Mouse (Mus musculus) liver, embryonic 16.5 days (tissue): Measurements from ENCODE around the gene Ifnar1. TPM values are rescaled to one million over a fixed set of nuclear protein-coding genes. Genes with fewer than 3 reads are reported as not detected.

ENCODE experiments used
- ATAC-seq: fragments of 200-750 bp; cut with Nextera tagmentation; 2 replicates; pipeline ENCODE4 v1.8.0; 2017; ENCODE audit warnings: low read depth, mild to moderate bottlenecking, moderate number of reproducible peaks, moderate library complexity
- H3K27ac ChIP-seq: fragments of 300-500 bp; sonication (generic); 2 replicates; pipeline ENCODE4 v1.5.1; 2014; ENCODE audit warnings: mild to moderate bottlenecking, low read length
- H3K27me3 ChIP-seq: fragments of 300-500 bp; sonication (generic); 2 replicates; pipeline ENCODE4 v1.6.1; 2014; ENCODE audit warnings: low read depth, low read length, mixed read lengths; ENCODE audit not compliant: control insufficient read depth, insufficient read depth
- H3K36me3 ChIP-seq: fragments of 300-500 bp; sonication (generic); 2 replicates; pipeline ENCODE4 v1.6.1; 2014; ENCODE audit warnings: mild to moderate bottlenecking; ENCODE audit not compliant: control insufficient read depth, insufficient read depth
- H3K4me1 ChIP-seq: fragments of 300-500 bp; sonication (generic); 2 replicates; pipeline ENCODE4 v1.6.1; 2014; ENCODE audit warnings: low read depth, low read length, mixed read lengths; ENCODE audit not compliant: control insufficient read depth
- H3K4me2 ChIP-seq: fragments of 300-500 bp; sonication (generic); 2 replicates; pipeline ENCODE4 v1.6.1; 2014; ENCODE audit warnings: low read depth, low read length, mixed read lengths
- H3K4me3 ChIP-seq: fragments of 300-500 bp; sonication (generic); 2 replicates; pipeline ENCODE4 v1.5.1; 2014; ENCODE audit warnings: low read depth, mild to moderate bottlenecking, low read length
- H3K9ac ChIP-seq: fragments of 300-500 bp; sonication (generic); 2 replicates; pipeline ENCODE4 v1.6.1; 2014; ENCODE audit warnings: low read depth, low read length
- H3K9me3 ChIP-seq: fragments of 300-500 bp; sonication (generic); replicated peaks from 2 replicates; pipeline ENCODE4 v1.6.1; 2016; ENCODE audit warnings: low read length; ENCODE audit not compliant: control insufficient read depth
- WGBS: fragments of 180-500 bp; shearing (Covaris S2); extraction: QIAGEN DNeasy Blood & Tissue Kit; methylation state at CpG from one replicate; pipeline ENCODE4 v1.1.7; 2014; ENCODE audit not compliant: insufficient replicate concordance; 5-methylcytosine and 5-hydroxymethylcytosine counted together
- microRNA-seq: library from miRNA; unstranded; fragments of <30 nt; microRNA quantifications from one replicate; pipeline ENCODE4, GENCODE M21; 2016
- polyA plus RNA-seq: library from polyadenylated mRNA; unstranded; fragments of >200 nt; fragmentation: Nextera tagmentation; extraction: Ambion mirVana; gene quantifications from 2 replicates; pipeline ENCODE4 v1.2.1, GENCODE M21; 2015

Gene Ifnar1
- polyA plus RNA-seq, 1 experiment from 2014 or later, result 25.0 TPM

GRCm38 (mm10) chr16:91556659-91557058 is 71.6 kb downstream of the Ifnar1 start:
- ATAC-seq, result no peak

More at GRCm38 (mm10) chr16:91556659-91557058, 71.6 kb downstream of the Ifnar1 start:
- peaks cover 17% of the 10 kb centered on the region for H3K4me1 ChIP-seq
- no peaks in the 10 kb centered on the region for H3K27me3 ChIP-seq
- WGBS, result 81% methylated on average over 15 of the region's 15 CpGs
- H3K27ac ChIP-seq, result no peak overlapping the region
- no peak overlapping the region for H3K9ac ChIP-seq
- H3K9me3 ChIP-seq, result no peaks in the 10 kb centered on the region
- H3K4me2 ChIP-seq, result no peak overlapping the region
- H3K4me3 ChIP-seq, result no peak overlapping the region
- H3K36me3 ChIP-seq, result peaks cover 11% of the 10 kb centered on the region

Small RNAs within 50 kb of the gene (microRNA-seq; reads per million reads assigned to microRNA genes)
- not detected for gene Mir6367

Other genes with a start within 250 kb of the Ifnar1 start
- 0.05 and 0.07 TPM in 2 replicates for gene Olig1, start 215.5 kb upstream of the Ifnar1 start, polyA plus RNA-seq
- 92.9 and 95.8 TPM in 2 replicates for gene Ifnar2, start 112.5 kb upstream of the Ifnar1 start, polyA plus RNA-seq
- not detected in 2 replicates for gene Gm21970, start 93.5 kb upstream of the Ifnar1 start, polyA plus RNA-seq
- gene Il10rb, start 79.1 kb upstream of the Ifnar1 start, polyA plus RNA-seq, result 32.3 and 33.6 TPM in 2 replicates
- gene Ifngr2, start 61.8 kb downstream of the Ifnar1 start, polyA plus RNA-seq, result 18.6 and 22.2 TPM in 2 replicates
- gene Tmem50b, start 112.6 kb downstream of the Ifnar1 start, polyA plus RNA-seq, result 7.1 and 7.4 TPM in 2 replicates
- 2.2 and 2.6 TPM in 2 replicates for gene Dnajc28, start 133.8 kb downstream of the Ifnar1 start, polyA plus RNA-seq
- 52.9 and 55.6 TPM in 2 replicates for gene Gart, start 161.7 kb downstream of the Ifnar1 start, polyA plus RNA-seq
- 36.9 and 39.0 TPM in 2 replicates for gene Son, start 162.3 kb downstream of the Ifnar1 start, polyA plus RNA-seq
- gene Donson, start 203.5 kb downstream of the Ifnar1 start, polyA plus RNA-seq, result 22.8 and 23.0 TPM in 2 replicates
- 31.5 and 34.6 TPM in 2 replicates for gene Cryzl1, start 243.7 kb downstream of the Ifnar1 start, polyA plus RNA-seq
- gene Itsn1, start 244.0 kb downstream of the Ifnar1 start, polyA plus RNA-seq, result 54.1 and 54.7 TPM in 2 replicates